Mouse (Mus musculus): Measurements from ENCODE around the gene Mast4. TPM values are rescaled to one million over a fixed set of nuclear protein-coding genes. Genes with fewer than 3 reads are reported as not detected.

The Mast4 gene
- polyA plus RNA-seq, 1 experiment from 2014 or later = 41.0 TPM

DNA sequence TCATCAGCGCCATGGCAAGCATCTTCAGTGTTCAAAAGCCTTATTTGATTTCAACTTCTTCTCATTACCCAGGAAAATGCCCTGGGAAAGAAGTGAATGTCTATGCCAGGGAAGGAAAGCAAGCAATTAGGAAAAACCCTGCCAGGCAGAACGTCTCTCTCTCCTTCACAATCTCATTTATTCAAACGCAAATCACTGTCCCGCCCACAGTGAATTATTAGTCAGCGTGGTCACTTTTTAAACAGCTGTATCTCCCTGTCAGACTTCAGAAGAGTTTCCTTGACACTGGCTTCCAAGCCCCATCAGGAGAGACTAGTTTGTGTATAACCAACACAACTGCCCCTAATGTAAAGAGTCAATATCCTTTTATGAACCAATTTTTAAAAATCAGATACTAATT is 296.8 kb downstream of the Mast4 start:
- Histone ChIP-seq H3K9me3 (replicated peaks) (no peaks in the 10 kb centered on the region), H3K4me1 (replicated peaks) (peaks cover 5% of the 10 kb centered on the region; the same call in 1 of the 2 replicates), H3K4me2 (no peak overlapping the region), H3K4me3 (no peak overlapping the region), H3K9ac (no peak overlapping the region), H3K27me3 (no peaks in the 10 kb centered on the region), H3K36me3 (no peaks in the 10 kb centered on the region), H3K27ac (no peak overlapping the region)
- ATAC-seq (replicated peaks; ENCODE audit: insufficient number of reproducible peaks, insufficient read depth, low FRiP score, low read depth) = no peak
- WGBS = 73% methylated on average over 5 of the region's 5 CpGs

DNA sequence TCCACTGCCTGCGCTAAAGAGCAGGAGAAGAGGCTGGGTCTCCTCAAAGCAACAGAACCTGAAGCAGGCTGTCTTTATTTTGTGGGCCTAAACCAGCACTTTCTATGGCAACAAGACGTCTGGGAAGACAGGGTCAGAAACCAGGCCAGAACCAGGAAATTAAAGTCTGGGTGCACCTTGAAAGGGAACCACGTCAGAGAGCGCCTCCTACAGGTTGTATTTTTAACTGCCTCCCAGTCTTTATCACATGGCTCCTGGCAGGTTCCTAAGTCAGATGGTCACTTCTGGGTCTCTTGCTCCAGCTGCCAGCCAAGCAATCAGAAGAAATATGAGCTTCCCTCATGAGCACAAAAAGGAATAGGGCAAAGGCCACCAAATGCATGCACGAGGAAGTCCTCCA is 304.9 kb downstream of the Mast4 start:
- no peak for ATAC-seq (replicated peaks; ENCODE audit: insufficient number of reproducible peaks, insufficient read depth, low FRiP score, low read depth)
- WGBS = 86% methylated on average over 5 of the region's 5 CpGs
- H3K4me1 ChIP-seq (replicated peaks) = peaks cover 26% of the 10 kb centered on the region
- no peaks in the 10 kb centered on the region for H3K9me3 ChIP-seq (replicated peaks)
- no peaks in the 10 kb centered on the region for H3K36me3 ChIP-seq
- H3K4me2 ChIP-seq = no peak overlapping the region
- H3K27ac ChIP-seq = no peak overlapping the region
- H3K4me3 ChIP-seq = no peak overlapping the region
- no peaks in the 10 kb centered on the region for H3K27me3 ChIP-seq
- H3K9ac ChIP-seq = no peak overlapping the region

DNA sequence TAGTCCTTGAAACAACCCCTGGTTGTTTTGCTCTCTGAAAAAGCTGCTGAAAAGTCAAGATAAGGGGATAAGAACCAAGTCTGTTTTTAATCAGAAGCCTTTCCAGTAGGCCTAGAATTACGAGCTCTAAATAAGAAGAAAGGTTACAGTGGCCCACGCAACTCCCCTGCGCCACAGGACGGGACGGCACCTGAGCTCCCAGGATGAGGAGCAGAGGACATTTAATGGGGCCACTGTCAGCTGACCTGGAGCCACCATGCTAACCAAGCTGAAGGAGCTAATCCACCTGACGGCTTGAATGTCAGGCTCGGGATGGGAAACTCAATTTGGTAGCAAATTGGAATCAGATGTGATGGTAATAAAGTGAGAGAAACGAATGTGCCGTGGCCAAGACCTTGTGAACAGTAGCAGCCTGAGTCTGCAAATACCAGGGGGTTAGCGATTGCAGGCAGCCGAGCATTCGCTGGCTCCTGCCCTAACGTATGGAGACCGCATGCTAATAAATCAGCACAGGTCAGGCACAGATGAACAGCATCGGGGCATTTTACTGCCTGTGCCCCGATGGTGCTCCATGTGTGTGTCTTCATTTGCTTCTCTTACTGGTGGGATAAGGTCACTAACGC is 306.7 kb downstream of the Mast4 start:
- Histone ChIP-seq H3K9ac (no peak overlapping the region), H3K27ac (no peak overlapping the region), H3K27me3 (no peaks in the 10 kb centered on the region), H3K9me3 (replicated peaks) (no peaks in the 10 kb centered on the region), H3K4me3 (no peak overlapping the region), H3K4me2 (no peak overlapping the region), H3K4me1 (replicated peaks) (peaks cover 32% of the 10 kb centered on the region), H3K36me3 (no peaks in the 10 kb centered on the region)
- ATAC-seq (replicated peaks; ENCODE audit: insufficient number of reproducible peaks, insufficient read depth, low FRiP score, low read depth) = no peak
- 50% methylated on average over 17 of the region's 17 CpGs for WGBS

DNA sequence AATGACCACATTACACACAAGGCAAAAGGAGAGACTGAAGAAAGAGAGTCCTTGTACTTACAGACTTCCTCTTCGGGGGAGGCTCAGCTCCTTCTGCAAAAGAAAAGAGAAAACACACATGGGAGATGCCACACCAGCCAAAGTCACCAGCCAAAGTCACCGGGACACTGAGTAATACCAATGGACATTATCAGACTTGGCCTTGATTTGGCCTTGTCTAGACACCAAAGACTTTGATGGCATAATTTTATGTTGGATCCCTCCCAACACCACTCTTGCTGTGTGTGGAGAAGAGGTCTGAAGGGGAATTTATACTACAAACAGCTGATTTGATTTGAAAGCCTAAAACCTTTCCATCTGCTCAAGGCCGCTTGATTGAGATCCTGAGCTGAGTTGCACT is 308.8 kb downstream of the Mast4 start:
- no peaks in the 10 kb centered on the region for H3K9me3 ChIP-seq (replicated peaks)
- WGBS = 47% methylated on average over 3 of the region's 3 CpGs
- no peak overlapping the region for H3K27ac ChIP-seq
- no peaks in the 10 kb centered on the region for H3K27me3 ChIP-seq
- H3K36me3 ChIP-seq = no peaks in the 10 kb centered on the region
- no peak for ATAC-seq (replicated peaks; ENCODE audit: insufficient number of reproducible peaks, insufficient read depth, low FRiP score, low read depth)
- no peak overlapping the region for H3K4me2 ChIP-seq
- H3K9ac ChIP-seq = no peak overlapping the region
- H3K4me3 ChIP-seq = no peak overlapping the region
- H3K4me1 ChIP-seq (replicated peaks) = peaks cover 37% of the 10 kb centered on the region

DNA sequence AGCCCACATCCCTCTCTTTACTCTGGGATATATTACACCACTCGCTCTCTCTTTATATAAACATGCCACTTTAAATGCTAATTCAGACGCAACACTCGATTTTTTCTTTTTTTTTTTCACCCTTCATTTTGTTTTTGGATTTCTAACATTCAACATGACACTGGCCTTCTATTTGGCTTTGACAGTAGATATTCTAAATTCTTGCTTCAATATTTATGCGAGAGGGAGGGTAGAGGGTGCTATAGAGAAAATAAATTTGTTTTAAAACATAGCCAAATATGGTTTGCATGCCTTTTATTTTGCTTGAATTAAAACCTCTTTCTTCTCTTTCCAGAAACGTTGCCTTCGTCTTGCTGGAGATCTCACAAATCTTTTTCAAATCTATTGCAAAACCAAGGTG is 315.8 kb downstream of the Mast4 start:
- 83% methylated on average over 6 of the region's 6 CpGs for WGBS
- no peaks in the 10 kb centered on the region for H3K36me3 ChIP-seq
- H3K4me3 ChIP-seq = no peak overlapping the region
- no peak overlapping the region for H3K27ac ChIP-seq
- no peaks in the 10 kb centered on the region for H3K27me3 ChIP-seq
- H3K4me2 ChIP-seq = no peak overlapping the region
- H3K9ac ChIP-seq = no peak overlapping the region
- peaks cover 24% of the 10 kb centered on the region for H3K4me1 ChIP-seq (replicated peaks)
- H3K9me3 ChIP-seq (replicated peaks) = no peaks in the 10 kb centered on the region
- no peak for ATAC-seq (replicated peaks; ENCODE audit: insufficient number of reproducible peaks, insufficient read depth, low FRiP score, low read depth)

DNA sequence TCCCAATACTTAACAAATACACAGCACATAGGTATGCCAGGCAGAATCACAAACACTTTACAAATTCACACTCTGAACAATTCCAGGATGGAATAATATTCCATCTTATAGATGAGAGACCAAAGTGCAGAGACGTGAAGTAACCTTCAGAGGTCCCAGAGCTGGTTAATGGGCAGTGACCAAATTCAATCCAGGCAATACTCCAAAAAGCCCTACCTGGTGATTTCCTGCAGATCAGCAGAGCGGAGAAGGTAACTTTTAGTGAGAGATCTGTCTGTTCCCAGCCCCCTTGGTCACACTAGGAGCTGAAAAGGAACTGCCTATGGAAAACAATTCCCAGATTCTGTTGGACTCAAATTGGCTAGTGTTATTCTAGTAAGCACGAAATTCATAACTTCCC is 316.6 kb downstream of the Mast4 start:
- Histone ChIP-seq H3K4me1 (replicated peaks) (peaks cover 19% of the 10 kb centered on the region), H3K4me2 (no peak overlapping the region), H3K4me3 (no peak overlapping the region), H3K27ac (no peak overlapping the region), H3K9ac (no peak overlapping the region), H3K27me3 (no peaks in the 10 kb centered on the region), H3K9me3 (replicated peaks) (no peaks in the 10 kb centered on the region), H3K36me3 (no peaks in the 10 kb centered on the region)
- no peak for ATAC-seq (replicated peaks; ENCODE audit: insufficient number of reproducible peaks, insufficient read depth, low FRiP score, low read depth)
- WGBS = 85% methylated on average over 3 of the region's 3 CpGs

DNA sequence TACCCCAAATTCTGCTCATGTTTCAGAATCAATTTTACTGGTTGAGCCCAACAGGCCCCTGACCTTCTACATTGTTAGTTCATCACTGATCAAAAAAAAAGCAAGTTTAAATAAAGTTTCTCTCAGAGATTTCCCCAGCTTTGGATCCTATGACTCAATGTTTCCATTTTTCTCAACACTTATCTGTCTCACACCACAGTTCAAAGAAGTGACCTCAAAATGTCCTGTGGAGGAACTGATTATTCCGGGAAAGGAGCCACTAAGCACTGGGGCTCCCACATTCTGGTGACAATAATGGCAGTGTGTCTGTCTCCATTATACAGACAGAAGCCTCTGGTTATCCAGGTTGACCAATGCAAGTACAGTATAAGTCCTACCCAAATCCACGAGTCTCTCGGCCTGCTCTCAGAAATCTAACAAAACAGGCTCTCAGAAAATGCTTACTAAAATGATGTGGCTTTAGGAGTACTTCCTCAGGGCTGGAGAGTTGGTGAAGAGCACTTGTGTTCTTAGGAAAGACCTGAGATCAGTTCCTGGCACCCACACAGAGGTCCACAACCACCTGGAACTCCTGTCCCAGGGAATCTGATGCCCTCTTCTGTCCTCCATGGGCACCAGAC is 319.1 kb downstream of the Mast4 start:
- H3K36me3 ChIP-seq = no peaks in the 10 kb centered on the region
- H3K27me3 ChIP-seq = no peaks in the 10 kb centered on the region
- no peak overlapping the region for H3K4me3 ChIP-seq
- H3K4me2 ChIP-seq = no peak overlapping the region
- H3K27ac ChIP-seq = peak overlapping the region; percentile 53; the same call in 1 of the 2 replicates
- H3K4me1 ChIP-seq (replicated peaks) = peaks cover 10% of the 10 kb centered on the region; the same call in 1 of the 2 replicates
- 61% methylated on average over 3 of the region's 3 CpGs for WGBS
- no peak for ATAC-seq (replicated peaks; ENCODE audit: insufficient number of reproducible peaks, insufficient read depth, low FRiP score, low read depth)
- no peaks in the 10 kb centered on the region for H3K9me3 ChIP-seq (replicated peaks)
- no peak overlapping the region for H3K9ac ChIP-seq

DNA sequence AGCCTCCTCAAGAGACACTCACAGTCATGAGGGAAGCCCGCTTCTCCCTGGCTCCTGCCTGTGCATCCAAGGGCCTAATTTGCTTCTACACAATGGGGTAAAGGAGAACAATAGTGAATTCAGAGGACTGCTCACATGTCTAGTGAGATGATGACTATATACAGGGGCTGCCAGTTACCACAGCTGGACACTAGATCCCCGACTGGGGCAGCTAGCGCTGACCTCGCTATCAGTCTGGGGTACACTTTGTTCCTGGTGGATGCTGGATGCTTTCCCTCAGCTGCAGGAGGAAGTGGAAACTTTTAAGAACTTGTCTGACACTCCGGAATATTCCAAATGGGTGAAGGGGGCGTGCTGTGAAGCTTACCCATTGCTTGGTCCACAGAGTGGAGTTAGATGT is 319.7 kb downstream of the Mast4 start:
- Histone ChIP-seq H3K4me2 (no peak overlapping the region), H3K9ac (no peak overlapping the region), H3K4me3 (no peak overlapping the region), H3K27ac (peak overlapping the region; percentile 53; the same call in 1 of the 2 replicates), H3K4me1 (replicated peaks) (peaks cover 10% of the 10 kb centered on the region; the same call in 1 of the 2 replicates), H3K36me3 (no peaks in the 10 kb centered on the region), H3K9me3 (replicated peaks) (no peaks in the 10 kb centered on the region), H3K27me3 (no peaks in the 10 kb centered on the region)
- 0 out of 2 replicates have a peak, but pooled peaks have one; percentile 43 for ATAC-seq (replicated peaks; ENCODE audit: insufficient number of reproducible peaks, insufficient read depth, low FRiP score, low read depth)
- WGBS = 68% methylated on average over 6 of the region's 6 CpGs

DNA sequence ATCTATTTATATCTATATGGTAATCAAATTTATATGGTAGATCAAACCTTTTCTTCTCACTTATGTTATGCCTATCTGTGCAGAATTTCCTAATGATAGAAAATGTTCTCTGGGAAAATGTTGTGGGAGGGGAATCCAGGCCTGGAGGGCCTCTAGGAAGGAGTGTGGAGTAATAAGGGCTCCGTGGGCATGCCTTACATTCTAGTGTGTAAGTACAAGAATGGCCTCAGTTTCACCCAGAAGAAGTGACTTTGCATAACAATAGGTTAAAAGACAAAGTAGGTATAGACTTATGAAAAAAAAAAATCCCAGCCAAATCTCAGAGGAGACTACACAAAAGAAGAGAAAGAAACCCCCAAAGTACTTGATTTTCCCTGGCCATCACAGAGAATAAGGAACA is 320.1 kb downstream of the Mast4 start:
- H3K27me3 ChIP-seq = no peaks in the 10 kb centered on the region
- H3K9me3 ChIP-seq (replicated peaks) = no peaks in the 10 kb centered on the region
- H3K4me1 ChIP-seq (replicated peaks) = peaks cover 10% of the 10 kb centered on the region; the same call in 1 of the 2 replicates
- H3K4me3 ChIP-seq = no peak overlapping the region
- peak overlapping the region; percentile 53; the same call in 1 of the 2 replicates for H3K27ac ChIP-seq
- H3K4me2 ChIP-seq = no peak overlapping the region
- no peak for ATAC-seq (replicated peaks; ENCODE audit: insufficient number of reproducible peaks, insufficient read depth, low FRiP score, low read depth)
- no peaks in the 10 kb centered on the region for H3K36me3 ChIP-seq
- 78% methylated on average over 1 of the region's 1 CpGs for WGBS
- no peak overlapping the region for H3K9ac ChIP-seq

DNA sequence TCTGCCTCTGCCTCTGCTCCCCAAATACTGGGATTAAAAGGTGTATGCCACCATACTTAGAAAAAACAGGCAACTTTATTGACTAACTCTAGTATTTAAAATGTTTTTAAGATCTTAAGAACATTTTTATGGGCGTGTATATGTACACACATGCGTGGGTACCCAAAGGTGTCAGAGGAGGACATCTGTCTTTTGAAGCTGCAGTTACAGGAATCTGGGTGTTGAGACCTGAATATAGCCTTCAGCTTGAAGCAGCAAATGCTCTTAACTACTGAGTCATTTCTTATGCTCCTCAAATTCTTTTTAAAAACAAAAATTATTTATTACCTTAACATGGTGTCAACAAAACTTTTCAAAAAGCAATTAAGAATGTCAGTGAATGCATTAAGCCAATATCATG is 329.1 kb downstream of the Mast4 start:
- Histone ChIP-seq H3K36me3 (no peaks in the 10 kb centered on the region), H3K9me3 (replicated peaks) (no peaks in the 10 kb centered on the region), H3K27ac (no peak overlapping the region), H3K4me2 (no peak overlapping the region), H3K4me3 (no peak overlapping the region), H3K9ac (no peak overlapping the region), H3K4me1 (replicated peaks) (peaks cover 5% of the 10 kb centered on the region), H3K27me3 (no peaks in the 10 kb centered on the region)
- ATAC-seq (replicated peaks; ENCODE audit: insufficient number of reproducible peaks, insufficient read depth, low FRiP score, low read depth) = no peak
- 87% methylated on average over 2 of the region's 2 CpGs for WGBS

DNA sequence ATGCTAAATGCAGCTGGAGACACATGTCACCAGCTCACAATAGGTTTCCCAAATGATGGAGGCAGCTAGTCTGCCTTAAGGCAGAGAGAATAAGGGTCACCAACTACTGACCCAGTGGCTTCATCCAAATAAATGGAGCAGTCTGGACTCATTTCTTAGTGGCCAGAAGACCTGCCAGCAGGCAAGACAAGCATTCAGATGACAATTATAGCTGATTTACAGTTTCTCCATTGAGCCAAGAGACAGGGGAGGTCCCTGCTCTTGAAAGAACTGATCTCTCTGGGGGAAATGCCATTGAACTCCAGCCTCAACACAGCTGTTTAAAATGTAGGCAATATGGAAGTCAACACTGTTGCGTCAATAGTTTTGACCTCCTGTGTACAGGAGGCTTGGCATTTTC is 332.5 kb downstream of the Mast4 start:
- H3K9ac ChIP-seq = no peak overlapping the region
- no peak overlapping the region for H3K4me2 ChIP-seq
- no peak overlapping the region for H3K4me3 ChIP-seq
- H3K27ac ChIP-seq = no peak overlapping the region
- H3K9me3 ChIP-seq (replicated peaks) = no peaks in the 10 kb centered on the region
- H3K27me3 ChIP-seq = no peaks in the 10 kb centered on the region
- ATAC-seq (replicated peaks; ENCODE audit: insufficient number of reproducible peaks, insufficient read depth, low FRiP score, low read depth) = no peak
- peaks cover 5% of the 10 kb centered on the region for H3K4me1 ChIP-seq (replicated peaks)
- no peaks in the 10 kb centered on the region for H3K36me3 ChIP-seq
- WGBS = 100% methylated on average over 1 of the region's 1 CpGs

DNA sequence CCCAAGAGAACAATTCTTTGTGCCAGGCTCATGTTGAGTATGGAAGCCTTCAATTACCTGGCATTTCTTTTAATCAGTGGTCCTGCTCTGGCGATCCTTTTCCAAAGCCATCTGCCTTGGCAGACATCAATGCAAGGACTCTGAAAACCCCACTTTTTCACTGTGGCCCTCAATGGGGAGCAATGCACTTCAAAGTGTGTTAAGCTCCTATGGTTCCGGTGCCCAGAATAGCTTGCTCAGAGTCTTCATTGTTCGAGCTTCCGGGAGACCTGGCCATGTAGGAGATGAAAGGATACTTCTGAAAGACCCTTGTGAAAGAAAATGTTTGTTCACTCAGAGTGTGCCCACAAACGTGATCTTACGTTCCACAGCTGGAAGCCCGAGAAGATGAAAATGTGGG is 333.4 kb downstream of the Mast4 start:
- no peaks in the 10 kb centered on the region for H3K27me3 ChIP-seq
- H3K4me2 ChIP-seq = no peak overlapping the region
- no peaks in the 10 kb centered on the region for H3K36me3 ChIP-seq
- no peak for ATAC-seq (replicated peaks; ENCODE audit: insufficient number of reproducible peaks, insufficient read depth, low FRiP score, low read depth)
- no peak overlapping the region for H3K27ac ChIP-seq
- H3K4me1 ChIP-seq (replicated peaks) = peaks cover 5% of the 10 kb centered on the region
- H3K9me3 ChIP-seq (replicated peaks) = no peaks in the 10 kb centered on the region
- WGBS = 65% methylated on average over 7 of the region's 7 CpGs
- no peak overlapping the region for H3K4me3 ChIP-seq
- H3K9ac ChIP-seq = no peak overlapping the region
